Mouse (Mus musculus) Muller cell, postnatal 12 days (primary cell): Measurements from ENCODE around the gene Elavl1.
"Not testable (repeated sequence)": the region's sequence is repeated elsewhere in the genome, so short reads cannot be mapped to it uniquely, and the experiment has no call there.

Experiments
- DNase-seq: peaks from one replicate; pipeline ENCODE4 v3.0.0-alpha.2; 2015; ENCODE audit errors: inconsistent ontology term

Gene Elavl1

DNA sequence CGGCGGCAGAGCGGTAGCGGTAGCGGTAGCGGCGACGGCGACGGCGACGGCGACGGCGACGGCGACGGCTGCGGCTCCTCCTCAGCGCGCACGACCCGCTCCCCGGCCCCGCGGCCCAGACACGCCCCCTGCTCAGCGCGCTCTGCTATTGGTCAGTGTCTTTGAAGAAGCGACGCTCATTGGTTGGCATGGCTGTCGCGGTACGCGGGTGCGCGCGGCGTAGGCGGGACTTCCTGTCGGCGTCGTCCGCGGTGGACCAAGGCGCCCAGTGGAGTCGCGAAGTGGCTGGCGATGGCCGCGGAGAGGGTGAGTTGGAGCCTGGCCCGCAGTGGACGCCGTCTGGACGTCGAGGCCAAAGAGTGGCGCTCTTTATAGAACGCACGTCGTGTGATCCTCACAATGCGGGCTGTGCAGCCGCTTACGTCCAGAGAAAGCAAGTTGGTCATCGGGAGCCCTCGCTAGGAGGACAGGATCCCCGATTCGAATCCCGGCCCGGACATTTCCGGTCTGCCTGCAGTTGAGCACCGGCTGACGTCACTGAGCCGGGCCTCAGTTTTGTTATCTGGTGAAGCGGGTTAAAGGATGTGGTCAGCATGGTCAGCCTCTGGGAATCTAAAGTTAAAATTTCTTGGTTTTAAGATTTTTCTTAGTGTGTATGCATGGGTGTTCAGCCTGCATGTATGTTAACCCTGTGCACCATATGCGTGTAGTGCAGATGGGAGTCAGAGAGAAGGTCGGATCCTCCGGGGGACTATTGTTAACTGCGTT lies at the start of gene Elavl1, which contains the start of gene Ccl25:
Elavl1 (minus strand) TSS at position 431 of the 768 bp plus-strand sequence.
Ccl25 (plus strand) TSS at position 228 of the 768 bp plus-strand sequence.
- DNase-seq, result peak; percentile 98

- DNase-seq, result no peak
These were observed 47.4 kb upstream of the Elavl1 start for GRCm38 (mm10) chr8:4372657-4373056.

GRCm38 (mm10) chr8:4370078-4370477 lies 44.9 kb upstream of the Elavl1 start:
- peak; percentile 54 for DNase-seq

- DNase-seq, result no peak
These were observed 43.3 kb upstream of the Elavl1 start for GRCm38 (mm10) chr8:4368470-4368869.

- DNase-seq, result peak; percentile 35
These were observed 42.6 kb upstream of the Elavl1 start for GRCm38 (mm10) chr8:4367808-4368207.

GRCm38 (mm10) chr8:4366189-4366588 lies 41.0 kb upstream of the Elavl1 start:
- DNase-seq, result no peak

DNA sequence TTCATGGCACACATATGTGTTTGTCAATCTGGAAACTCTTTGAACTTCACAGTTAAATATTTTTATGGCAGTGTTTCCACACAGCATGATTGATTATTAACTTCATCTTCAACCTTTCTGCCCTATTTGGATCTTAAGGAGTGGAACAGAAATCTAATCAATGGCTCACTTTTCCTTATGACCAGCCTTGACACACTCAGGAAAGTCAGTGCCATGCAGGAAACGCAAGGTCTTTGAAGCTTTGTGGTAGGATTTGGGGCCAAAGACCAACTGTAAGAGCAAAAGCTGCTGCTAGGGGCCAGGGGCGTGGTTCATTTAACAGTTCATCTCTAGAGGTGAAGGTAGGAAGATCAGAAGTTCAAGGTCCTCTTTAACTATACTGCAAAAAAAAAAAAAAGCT lies 35.7 kb upstream of the Elavl1 start:
- DNase-seq, result no peak

DNA sequence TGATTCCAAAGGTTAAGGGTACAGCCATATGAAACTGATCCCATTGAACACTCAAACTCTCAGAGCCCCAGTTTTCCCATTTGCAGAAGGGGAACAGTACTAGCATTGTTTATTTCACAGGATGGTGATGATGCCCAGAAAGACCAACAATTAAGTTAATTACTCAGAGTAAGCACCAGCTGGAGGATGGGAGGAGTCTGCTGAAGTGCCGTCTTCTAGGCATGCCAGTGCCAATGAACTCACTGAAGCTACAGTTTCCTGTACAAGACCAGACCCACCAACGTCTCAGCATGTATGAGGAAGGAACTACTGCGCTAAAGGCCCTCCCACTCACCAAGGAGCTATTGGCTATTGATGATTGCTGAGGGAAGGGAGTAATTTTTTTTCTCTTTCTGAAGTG lies 34.1 kb upstream of the Elavl1 start:
- peak; percentile 60 for DNase-seq

GRCm38 (mm10) chr8:4355455-4355854 lies 30.2 kb upstream of the Elavl1 start:
- DNase-seq, result no peak

- no peak for DNase-seq
These were observed 29.3 kb upstream of the Elavl1 start for GRCm38 (mm10) chr8:4354516-4354915.

- DNase-seq, result no peak
These were observed 28.5 kb upstream of the Elavl1 start for GRCm38 (mm10) chr8:4353741-4354140.

GRCm38 (mm10) chr8:4352562-4352961 lies 27.3 kb upstream of the Elavl1 start:
- not testable (repeated sequence) for DNase-seq

DNA sequence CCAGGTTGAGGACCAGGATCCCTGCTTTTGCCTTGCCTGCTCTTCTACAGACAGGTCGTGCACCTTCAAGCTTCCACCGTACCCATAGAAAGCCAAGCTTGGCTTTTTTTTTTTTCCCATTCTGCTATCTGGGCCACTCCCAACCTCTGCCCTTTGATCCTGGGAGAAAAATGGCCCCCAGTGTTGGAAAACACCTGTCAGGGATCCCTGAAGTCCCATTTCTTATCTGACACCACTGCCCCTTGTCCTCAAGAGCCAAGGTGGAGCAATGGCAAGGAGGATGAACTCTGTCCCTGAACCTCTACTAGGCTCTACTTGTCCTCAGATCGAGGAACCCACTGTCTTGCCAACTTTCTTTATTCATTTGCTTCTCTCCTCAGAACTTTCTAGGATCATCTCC lies 25.4 kb upstream of the Elavl1 start:
- no peak for DNase-seq

- no peak for DNase-seq
These were observed 24.1 kb upstream of the Elavl1 start for GRCm38 (mm10) chr8:4349335-4349734.

- DNase-seq, result no peak
These were observed 23.1 kb upstream of the Elavl1 start for GRCm38 (mm10) chr8:4348275-4348674.

GRCm38 (mm10) chr8:4347661-4348060 lies 22.4 kb upstream of the Elavl1 start:
- DNase-seq, result no peak

- no peak for DNase-seq
These were observed 15.0 kb upstream of the Elavl1 start for GRCm38 (mm10) chr8:4340207-4340606.

DNA sequence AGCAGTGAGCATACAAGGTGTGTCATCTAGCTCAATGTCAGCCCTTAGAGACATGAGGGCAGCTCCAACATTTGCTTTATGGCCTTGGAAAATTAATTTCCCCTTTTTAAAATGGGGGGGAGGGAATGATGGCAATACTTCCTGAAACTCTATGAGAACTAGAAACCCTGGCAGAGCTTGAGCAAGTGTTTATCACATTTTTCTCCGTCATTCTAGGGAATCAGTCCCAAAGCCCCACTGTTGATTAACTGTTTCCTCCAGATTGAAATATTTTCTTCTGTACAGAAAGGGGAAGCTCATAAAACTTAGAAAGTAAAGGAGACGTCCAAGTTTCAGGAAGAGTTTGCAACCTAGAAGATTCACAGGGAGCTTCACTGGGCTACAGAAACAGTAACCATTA lies 10.5 kb upstream of the Elavl1 start:
- DNase-seq, result no peak

DNA sequence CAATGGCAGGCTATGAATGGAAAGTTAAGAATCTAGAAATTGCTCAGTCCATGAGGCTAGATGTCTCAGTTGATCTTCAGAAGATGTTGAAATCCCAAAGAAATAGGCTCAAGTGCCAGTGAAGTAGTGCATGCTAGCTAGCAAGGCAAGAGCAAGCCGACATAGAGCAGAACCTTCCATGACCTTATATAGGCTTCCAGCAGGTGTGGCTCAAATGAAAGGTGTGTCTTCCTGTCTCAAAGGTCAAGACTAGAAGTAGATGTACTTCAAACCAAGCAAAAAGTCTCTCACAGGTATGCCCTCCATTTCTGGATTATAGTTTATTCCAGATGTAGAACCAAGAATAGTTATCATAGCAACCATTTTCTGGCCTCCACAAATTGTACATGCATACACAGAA lies 8.8 kb upstream of the Elavl1 start:
- DNase-seq, result no peak

DNA sequence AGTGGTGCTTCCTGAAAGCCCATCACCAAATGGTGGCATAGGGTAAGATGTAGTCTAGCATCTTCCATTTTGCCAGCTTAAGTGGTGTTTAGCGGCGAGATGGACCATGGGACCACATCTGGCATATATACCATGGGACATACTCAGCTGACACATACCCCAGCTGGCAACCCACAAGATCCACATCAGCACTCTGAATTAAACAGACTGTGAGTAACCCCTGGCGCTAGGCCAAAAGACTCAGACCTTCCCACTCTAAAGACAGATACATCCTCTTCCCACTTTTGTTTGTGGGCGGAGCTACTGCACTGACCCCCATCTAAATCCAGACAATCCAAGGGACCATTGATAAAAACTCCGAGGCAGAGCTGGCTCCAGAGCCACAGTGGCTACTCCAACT lies 3.8 kb upstream of the Elavl1 start:
- DNase-seq, result no peak

DNA sequence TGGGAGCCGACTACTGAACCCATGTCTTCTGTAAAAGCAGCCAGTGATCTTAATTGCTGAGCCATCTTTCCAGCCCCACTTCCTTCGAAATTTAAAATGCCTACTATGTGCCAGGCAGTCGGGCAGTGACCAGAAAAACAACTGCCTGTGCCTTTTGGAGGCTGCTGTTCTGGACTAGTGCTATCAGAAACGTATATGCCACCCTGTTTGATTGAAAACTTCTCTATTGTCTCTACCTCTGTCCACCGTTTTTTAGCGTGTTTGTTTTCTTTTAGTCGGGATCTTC lies 481 bp upstream of the Elavl1 start:
- DNase-seq, result no peak

- no peak for DNase-seq
These were observed 688 bp downstream of the Elavl1 start for GRCm38 (mm10) chr8:4324525-4324924.

GRCm38 (mm10) chr8:4323917-4324316 lies 1.3 kb downstream of the Elavl1 start:
- no peak for DNase-seq

- DNase-seq, result peak; percentile 68
These were observed 2.7 kb downstream of the Elavl1 start for GRCm38 (mm10) chr8:4322470-4322869.
